Mouse (Mus musculus) 3134 (cell line): Measurements from ENCODE around the gene Rpl21.

ENCODE experiments used
- DNase-seq: peaks from one replicate; pipeline ENCODE4 v3.0.0-alpha.2; 2011; ENCODE audit warnings: low spot score; ENCODE audit not compliant: insufficient read length; ENCODE audit errors: extremely low read depth

The Rpl21 gene

GRCm38 (mm10) chr5:146832769-146833448, at the start of gene Rpl21:
Rpl21 (plus strand) TSS chr5:146832890.
- peak; percentile 100 for DNase-seq

DNA sequence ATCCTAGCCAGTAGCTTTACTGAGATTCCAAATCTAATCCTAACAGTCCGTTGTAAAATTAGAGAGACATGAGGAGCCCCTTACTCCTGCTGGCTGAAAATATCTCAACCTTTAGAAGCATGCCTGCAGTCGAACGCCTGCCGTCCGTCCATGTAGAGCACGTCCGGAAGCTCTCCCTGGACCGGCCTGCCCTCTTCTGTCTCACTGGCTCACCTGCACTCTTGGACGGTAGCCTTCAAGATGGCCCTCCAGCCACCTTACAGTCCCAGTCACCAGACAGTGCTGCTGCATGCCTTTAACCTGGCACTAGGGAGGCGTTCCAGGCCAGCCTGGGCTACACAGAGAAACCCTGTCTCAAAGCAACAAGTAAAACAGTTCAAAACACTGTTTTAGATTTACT, 49.4 kb upstream of the Rpl21 start:
- DNase-seq = no peak

- no peak for DNase-seq
Observed at GRCm38 (mm10) chr5:146783891-146784290, 48.8 kb upstream of the Rpl21 start.

DNA sequence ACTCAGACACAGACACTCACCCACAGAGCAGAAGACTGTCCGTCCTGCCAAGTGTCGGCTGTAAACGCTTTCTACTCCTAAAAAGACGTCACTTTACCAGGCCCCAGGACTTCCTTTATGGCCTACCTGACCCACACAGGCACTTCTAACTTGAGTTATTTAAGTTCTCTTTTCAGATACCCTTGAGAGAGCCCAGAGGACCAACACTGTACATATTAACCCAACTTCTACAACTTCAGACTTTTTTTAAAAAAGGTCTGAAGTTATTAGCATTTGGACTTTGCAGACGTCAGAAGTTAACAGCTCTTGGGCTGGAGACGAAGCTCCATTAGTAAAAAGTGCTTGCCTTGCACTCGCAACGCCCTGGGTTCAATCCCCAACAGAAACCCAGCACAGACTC, 46.6 kb upstream of the Rpl21 start:
- no peak for DNase-seq

GRCm38 (mm10) chr5:146789413-146789812, 43.3 kb upstream of the Rpl21 start:
- DNase-seq = no peak

DNA sequence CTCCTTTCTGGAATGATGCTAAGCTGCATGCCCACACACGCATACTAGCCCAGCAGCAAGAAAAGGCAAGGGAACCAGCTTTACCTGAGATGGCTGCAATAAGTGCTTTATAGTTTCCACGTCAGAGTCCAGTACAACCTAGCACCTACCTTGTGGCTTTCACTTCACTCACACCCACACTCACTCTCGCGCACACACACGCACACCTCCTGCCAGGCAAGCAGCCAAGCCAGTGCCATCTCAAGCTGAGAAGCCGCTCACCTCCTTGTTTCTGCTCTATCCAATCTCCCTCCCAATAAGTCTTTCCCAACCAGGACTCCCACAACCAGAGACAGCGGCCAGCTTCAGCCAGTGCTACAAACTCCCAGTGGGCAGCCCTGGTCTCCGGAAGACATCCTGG, 41.7 kb upstream of the Rpl21 start:
- DNase-seq = no peak

GRCm38 (mm10) chr5:146792140-146792791, 40.4 kb upstream of the Rpl21 start:
- peak; percentile 19 for DNase-seq

GRCm38 (mm10) chr5:146793630-146794083, 39.0 kb upstream of the Rpl21 start:
- no peak for DNase-seq

DNA sequence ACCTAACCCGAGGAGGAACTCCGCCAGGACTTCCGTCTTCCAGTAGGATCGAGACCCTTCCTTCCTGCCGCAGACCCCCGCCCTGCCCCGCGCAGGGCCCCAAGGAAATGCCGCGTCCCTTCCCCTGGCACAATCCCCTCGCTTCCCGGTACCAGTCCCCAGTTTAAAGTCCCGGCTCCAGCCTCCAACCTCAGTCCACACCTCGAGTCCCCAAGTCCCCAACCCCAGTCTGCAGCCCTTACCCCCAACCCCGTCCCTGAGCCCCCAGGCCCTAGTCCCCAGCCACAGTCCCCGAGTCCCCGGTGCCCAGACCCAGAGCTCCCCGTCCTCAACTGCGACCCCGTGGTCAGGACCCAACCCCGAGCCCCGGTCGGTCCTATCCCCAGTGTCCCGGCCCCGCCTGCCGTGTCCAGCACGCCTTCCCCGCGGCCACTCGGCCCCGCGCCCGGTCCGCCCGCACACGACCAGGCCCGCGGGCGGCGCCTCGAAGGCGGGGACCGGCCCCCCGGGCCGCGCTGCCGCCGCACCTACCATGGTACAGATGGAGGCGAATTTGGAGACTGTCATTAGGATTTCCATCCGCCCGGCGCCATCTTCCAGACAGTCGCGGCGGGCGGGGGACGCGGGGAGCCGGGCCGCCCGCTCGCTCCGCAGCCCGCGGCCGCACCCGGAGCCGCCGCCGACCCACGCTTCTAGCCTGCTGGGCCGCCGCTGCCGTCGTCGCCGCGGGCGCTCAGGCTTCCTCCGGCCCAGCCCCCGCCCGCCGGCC, 38.4 kb upstream of the Rpl21 start:
- DNase-seq = peak; percentile 68

GRCm38 (mm10) chr5:146794853-146795252, 37.8 kb upstream of the Rpl21 start, which contains the start of gene Usp12:
Usp12 (minus strand) TSS chr5:146795006.
- DNase-seq = peak; percentile 96

- DNase-seq = no peak
Observed at GRCm38 (mm10) chr5:146795728-146796127, 37.0 kb upstream of the Rpl21 start.

DNA sequence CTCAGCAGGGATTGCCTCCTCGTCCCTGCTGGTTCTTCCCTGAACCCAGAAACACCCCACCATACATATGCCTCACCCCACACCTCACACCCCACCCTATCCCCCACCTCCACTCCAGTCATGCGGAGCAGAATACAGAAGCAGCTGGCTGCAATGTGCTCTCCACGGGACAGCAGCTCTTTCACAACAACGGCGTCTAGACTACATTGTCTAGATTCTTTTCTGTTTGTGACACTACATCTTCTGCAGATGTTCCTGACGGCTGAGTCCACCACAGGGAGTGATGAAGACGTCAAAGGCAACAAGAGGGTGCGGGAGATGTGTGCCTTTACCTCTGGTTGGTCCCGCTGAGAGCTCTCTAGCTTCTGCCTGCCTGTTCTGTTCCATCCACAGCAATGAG, 34.7 kb upstream of the Rpl21 start:
- DNase-seq = no peak

DNA sequence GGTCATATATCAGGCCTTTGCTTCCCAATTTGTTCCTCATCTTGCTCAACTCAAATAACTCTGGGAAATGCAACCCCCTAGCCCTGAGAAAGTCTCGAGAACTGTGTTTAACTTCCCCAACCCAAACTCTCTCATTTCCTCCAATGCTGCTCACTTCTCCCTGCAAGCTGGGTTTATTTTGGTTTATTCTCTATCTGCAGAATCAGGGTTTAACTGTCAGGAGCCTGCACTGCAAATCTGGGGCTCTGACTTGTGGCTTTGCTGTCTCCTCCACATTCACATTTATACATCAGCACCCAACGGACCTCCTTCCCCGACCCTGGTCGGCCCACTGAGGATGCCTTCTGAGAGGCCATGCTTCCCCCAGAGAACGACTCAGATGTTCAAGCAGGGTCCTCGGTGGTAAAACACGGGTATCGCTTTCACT, 26.7 kb upstream of the Rpl21 start:
- no peak for DNase-seq

DNA sequence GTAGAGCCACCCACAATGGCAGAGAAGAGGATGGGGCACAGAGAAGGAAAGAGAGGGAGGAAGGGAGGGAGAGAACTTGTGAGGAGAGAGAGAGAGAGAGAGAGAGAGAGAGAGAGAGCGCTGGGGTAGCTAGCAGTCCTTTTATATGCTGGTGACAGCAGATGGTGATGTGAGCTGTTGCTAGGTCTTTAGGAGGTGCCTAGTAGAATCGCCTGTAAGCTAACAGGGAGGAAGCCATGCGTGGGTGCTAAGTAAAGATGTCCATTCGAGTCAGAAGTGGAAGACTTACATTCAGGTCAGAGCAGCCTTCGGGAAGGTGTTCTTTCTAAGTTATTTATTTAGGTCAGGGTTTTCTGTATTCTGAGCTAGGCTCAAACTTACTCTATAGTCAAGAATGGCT, 22.7 kb upstream of the Rpl21 start:
- no peak for DNase-seq

DNA sequence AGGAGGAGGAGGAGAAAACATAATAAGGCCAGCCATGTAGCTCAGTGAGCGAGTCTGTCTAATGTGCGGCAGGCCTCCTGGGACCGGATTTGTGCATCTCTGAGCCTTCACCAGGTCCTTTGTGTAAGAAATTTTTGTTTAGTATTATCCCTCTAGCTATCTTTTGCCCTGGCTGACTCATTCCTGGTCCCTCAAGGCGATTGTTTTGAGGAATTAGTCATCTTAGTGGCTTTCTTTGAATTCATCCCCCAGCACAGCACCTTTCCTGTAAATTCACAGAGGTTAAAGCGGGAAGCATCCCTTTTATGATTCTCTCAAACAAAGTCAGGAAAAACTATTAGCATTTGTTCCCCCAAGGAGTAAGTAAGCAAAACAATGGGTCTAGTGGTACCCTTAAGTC, 19.8 kb upstream of the Rpl21 start:
- DNase-seq = no peak

DNA sequence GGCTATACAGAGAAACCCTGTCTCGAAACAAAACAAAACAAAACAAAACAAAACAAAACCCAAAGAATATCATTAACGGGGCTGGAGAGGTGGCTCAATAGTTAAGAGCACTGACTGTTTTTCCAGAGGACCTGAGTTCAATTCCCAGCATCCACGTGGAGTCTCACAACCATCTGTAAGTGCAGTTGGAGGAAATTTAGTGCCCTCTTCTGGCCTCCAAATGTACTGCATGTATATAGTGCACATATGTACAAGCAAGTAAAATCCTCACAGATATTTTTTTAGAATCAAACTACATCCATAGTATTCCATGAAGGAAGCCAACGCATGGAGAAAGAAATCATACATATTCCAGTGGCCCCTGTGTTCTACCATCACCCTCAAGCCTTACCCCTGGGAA, 19.3 kb upstream of the Rpl21 start:
- no peak for DNase-seq

DNA sequence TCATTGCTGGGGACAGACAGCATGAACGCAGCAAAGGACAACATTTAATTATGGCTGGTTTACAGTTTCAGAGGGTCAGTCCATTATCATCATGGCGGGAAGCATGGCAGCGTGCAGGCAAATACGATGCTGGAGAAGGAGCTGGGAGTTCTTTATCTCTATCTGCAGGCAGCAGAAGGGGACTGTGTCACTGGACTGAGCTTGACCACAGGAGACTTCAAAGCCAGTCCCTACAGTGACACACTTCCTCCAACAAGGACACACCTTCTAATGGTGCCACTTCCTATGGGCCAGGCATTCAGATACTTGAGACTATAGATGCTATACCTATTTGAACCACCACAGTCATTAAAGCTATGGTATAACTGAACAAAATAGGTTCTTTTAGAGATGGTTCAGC, 17.3 kb upstream of the Rpl21 start:
- no peak for DNase-seq

DNA sequence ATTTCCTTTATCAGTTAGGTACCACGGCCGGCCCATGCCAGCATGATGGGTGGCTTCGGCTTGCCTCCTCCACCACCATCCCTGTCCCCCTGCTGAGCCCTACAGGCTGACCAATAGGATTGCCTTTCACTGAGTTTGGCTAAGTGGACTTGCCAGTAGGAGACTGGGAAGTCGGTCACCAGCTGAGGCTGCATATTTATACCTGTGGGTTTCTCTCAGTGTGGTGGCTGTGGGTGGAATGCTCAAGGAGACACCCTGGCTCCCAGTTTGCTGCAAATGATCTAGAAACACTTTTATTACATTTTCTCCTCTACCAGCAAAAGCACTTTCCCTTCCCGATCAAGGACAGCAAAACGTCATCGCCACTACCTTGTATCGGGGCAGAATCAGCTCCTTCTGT, 15.1 kb upstream of the Rpl21 start:
- DNase-seq = no peak

GRCm38 (mm10) chr5:146818906-146819623, 13.6 kb upstream of the Rpl21 start:
- no peak for DNase-seq

- DNase-seq = no peak
Observed at GRCm38 (mm10) chr5:146823005-146823404, 9.7 kb upstream of the Rpl21 start.

- DNase-seq = no peak
Observed at GRCm38 (mm10) chr5:146829528-146829927, 3.2 kb upstream of the Rpl21 start.
